Mouse (Mus musculus) WW6 (cell line): ENCODE results near the gene Cd300ld2.
"Not testable (repeated sequence)": the region's sequence is repeated elsewhere in the genome, so short reads cannot be mapped to it uniquely, and the experiment has no call there.

ENCODE experiments used
- DNase-seq: peaks from one replicate; pipeline ENCODE4 v3.0.0-alpha.2; 2013; ENCODE audit warnings: low read depth, low spot score

The Cd300ld2 gene

GRCm38 (mm10) chr11:115016093-115016492, at the start of gene Cd300ld2:
TSS of gene Cd300ld2 (minus strand) at chr11:115016193.
- not testable (repeated sequence) for DNase-seq

DNA sequence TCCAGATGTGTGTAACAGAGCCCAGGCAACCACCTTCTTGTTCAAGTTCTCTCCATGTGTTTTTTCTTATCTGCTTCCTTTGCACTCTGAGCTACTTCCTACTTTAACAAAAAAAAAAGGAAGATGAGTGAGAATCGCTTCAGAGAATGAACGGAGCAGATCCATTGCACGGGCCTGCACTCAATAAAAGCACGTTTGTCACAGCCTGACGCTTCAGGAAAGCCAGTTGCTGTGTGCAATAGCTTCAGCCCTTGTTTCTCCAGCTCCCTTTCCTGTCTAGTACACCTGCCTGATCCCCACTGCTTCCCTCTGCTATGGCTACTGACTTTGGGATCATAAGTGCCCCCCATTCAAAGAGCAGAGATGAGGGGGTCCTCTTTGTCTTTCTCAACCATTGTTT, 46.1 kb upstream of the Cd300ld2 start, which contains the start of gene Cd300e:
Gene Cd300e (minus strand): TSS at position 101 of the 400 bp plus-strand sequence.
- no peak for DNase-seq

- no peak for DNase-seq
Observed at GRCm38 (mm10) chr11:115059797-115060196, 43.8 kb upstream of the Cd300ld2 start.

DNA sequence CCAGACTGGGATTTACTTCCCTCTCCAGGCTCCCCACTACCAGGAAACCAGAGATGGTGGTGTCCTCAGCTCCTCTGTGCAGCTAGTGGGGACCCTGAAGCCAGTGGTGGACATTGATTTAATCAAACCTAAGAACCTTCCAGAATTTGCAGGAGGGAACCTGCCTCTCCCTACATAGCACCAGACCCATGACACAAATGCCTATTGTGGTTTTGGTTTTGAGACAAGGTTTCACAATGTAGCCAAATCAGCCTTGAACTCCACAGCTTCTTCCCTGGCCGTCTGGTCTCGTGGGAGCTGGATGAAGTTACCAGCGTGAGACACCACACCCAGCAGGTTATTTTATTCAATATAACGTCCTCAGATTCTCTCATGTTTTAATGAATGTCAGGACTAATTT, 42.7 kb upstream of the Cd300ld2 start:
- no peak for DNase-seq

DNA sequence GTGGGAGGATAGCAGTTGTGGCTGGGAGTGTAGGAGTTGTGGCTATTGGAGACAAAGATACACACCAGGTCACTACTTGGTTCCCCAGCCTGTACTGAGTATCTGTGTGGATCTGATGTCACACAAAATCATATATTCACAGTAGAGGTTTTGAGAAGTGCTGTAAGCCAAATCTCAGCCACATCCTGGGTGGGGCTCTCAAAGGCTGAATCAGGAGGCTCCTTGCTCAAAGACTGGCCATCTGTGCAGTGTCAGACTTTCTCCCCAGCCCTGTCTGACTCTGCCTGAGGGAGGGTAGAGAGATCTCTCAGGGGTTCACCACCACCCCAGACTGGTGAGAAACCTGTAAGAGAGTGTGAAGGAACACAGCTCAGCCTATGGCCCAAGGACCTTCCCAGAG, 38.5 kb upstream of the Cd300ld2 start:
- no peak for DNase-seq

- DNase-seq: no peak
Observed at GRCm38 (mm10) chr11:115052991-115053390, 37.0 kb upstream of the Cd300ld2 start.

GRCm38 (mm10) chr11:115052206-115052605, 36.2 kb upstream of the Cd300ld2 start:
- DNase-seq: peak; percentile 68

DNA sequence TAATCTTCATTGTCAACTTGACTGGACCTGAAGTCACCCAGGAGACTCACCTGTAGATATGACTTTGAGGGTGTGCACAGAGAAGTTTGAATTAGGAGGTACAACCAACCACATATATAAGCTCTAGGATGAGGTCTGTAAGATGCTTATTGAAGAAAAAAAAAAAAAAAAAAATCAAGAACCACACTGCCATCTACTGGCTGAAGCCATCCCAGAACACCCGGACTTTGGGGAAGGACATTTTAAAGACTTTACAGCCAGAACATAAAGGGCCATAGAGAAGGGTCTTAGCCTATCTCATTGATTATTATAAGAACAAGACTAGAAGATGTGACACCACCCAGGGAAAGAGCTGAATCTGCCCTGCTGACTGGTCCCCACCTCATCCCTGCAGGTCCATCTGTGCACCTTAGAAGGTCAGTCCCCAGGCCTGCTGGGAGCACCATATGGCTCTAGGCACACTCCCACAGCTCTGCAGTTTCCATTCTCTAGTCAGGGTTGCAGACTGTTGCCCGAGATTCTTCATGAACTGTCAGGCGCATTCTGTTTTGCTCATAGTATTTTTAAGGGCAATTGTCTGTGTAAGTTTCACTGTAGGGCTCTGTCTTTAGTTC, 33.4 kb upstream of the Cd300ld2 start:
- DNase-seq: no peak

- no peak for DNase-seq
Observed at GRCm38 (mm10) chr11:115048259-115048658, 32.3 kb upstream of the Cd300ld2 start, which contains the start of gene Cd300ld3. TSS of gene Cd300ld3 (minus strand) at chr11:115048409.

- DNase-seq: not testable (repeated sequence)
Observed at GRCm38 (mm10) chr11:115037669-115038068, 21.7 kb upstream of the Cd300ld2 start, which contains the start of gene Cd300ld5. TSS of gene Cd300ld5 (minus strand) at chr11:115037769.

DNA sequence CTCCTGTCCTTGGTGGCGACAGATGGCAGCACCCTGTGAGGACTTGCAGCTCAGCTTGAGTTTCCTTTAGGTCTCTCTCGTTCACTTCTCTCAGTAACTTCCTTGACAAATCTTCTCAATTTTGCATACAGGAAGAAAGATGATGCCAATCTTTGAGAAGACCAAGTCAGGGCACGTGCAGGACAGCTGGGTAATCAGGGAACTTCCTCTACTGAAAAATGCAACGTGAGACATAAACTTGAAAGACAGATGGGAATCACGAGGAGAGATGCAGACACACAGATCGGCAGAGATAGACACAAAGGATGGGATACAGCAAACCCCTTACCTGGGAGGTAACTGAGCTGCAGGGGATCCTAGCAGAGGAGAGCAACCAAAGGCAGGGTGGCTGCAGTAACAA, 10.9 kb upstream of the Cd300ld2 start, which contains the start of gene Cd300ld4:
Gene Cd300ld4 (minus strand): TSS at position 101 of the 400 bp plus-strand sequence.
- not testable (repeated sequence) for DNase-seq

DNA sequence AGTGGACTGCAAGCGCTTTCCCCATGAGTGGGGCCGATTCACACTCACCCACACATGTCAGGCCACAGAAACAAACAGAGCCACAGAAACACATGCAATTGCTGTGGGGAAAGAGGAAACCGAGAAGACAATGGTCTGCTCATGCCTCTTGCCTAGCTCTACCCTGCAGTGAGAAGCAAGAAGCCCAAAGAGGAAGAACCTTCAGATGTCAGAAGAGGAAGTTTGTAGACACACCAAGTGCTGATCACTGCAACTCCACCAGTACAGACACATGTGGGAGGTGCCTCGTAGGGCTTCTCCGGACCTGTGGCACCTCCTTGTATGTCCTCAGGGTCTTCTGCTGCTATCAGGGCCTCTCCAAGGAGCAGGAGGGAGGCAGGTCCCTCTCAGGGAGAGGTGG, 11.9 kb downstream of the Cd300ld2 start:
- DNase-seq: no peak

- DNase-seq: no peak
Observed at GRCm38 (mm10) chr11:115001474-115002040, 14.4 kb downstream of the Cd300ld2 start, which contains the start of gene Cd300c2. TSS of gene Cd300c2 (minus strand) at chr11:115001880.

GRCm38 (mm10) chr11:114989793-114990192, 26.2 kb downstream of the Cd300ld2 start, which contains the start of gene Cd300ld:
TSS of gene Cd300ld (minus strand) at chr11:114989922.
- DNase-seq: no peak

DNA sequence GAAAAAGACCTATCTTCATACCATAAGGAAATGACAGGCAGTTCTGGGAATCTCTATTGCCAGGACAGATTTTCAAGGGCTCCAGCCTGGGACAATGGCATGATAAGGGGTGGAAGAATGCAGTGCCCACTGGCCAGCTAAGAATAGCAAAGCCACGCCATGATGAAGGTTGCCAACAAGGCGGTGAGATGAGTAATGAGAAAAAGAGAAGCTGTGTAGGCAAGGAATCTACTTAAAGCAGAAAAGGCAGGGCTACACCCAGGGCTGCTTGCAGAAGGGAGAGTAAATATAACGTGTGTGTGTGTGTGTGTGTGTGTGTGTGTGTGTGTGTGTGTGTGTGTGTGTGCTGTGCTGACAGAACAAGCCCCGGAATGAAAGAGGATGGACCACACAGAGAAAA, 34.1 kb downstream of the Cd300ld2 start:
- no peak for DNase-seq

- DNase-seq: no peak
Observed at GRCm38 (mm10) chr11:114972726-114973125, 43.3 kb downstream of the Cd300ld2 start.

DNA sequence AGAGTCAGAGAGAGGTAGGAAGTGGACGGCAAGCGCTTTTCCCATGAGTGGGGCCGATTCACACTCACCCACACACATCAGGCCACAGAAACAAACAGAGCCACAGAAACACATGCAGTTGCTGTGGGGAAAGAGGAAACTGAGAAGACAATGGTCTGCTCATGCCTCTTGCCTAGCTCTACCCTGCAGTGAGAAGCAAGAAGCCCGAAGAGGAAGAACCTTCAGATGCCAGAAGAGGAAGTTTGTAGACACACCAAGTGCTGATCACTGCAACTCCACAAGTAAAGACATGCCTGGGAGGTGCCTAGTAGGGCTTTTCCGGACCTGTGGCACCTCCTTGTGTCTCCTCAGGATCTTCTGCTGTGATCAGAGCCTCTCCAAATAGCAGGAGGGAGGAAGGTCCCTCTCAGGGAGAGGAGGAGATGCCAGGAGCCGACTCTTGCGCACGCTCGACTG, 47.2 kb downstream of the Cd300ld2 start, which contains the start of gene Cd300c:
Gene Cd300c (minus strand): TSS at position 406 of the 456 bp plus-strand sequence.
- DNase-seq: no peak

GRCm38 (mm10) chr11:114965182-114965828, 50.7 kb downstream of the Cd300ld2 start:
- DNase-seq: no peak

DNA sequence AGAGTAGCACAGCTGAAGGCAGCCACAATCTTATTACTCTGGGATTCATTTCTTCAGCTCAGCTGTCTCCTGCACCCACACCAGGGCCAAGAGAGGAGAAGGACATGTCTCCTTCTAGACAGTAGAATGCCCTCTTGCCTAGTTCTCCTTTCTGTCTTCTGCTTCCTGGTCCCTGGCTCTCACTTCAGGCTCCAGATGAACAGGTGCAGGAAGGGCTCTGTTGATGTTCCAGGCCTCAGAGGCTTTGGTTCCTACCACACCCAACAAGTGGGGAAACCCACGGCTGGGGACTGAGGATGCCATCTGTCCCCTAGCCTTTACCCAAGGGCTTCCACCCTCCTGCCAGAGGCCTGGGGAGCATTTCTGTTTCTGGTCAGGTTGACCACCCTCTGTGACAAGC, 55.6 kb downstream of the Cd300ld2 start:
- DNase-seq: no peak
